Mouse (Mus musculus): ENCODE data around the gene AU015836. TPM values are rescaled to one million over a fixed set of nuclear protein-coding genes. Genes with fewer than 3 reads are reported as not detected.
"Not testable (repeated sequence)": the region's sequence is repeated elsewhere in the genome, so short reads cannot be mapped to it uniquely, and the experiment has no call there.

AU015836 gene
- polyA plus RNA-seq, 1 experiment: not detected

- TF ChIP-seq CTCF (IDR thresholded peaks at IDR 0.05; ENCODE audit: extremely low read depth, insufficient read depth, insufficient read length, insufficient replicate concordance): no peak
- no peak for TF ChIP-seq POLR2A (IDR thresholded peaks at IDR 0.05; ENCODE audit: low read depth, low read length)
- no peak for DNase-seq (ENCODE audit: low read depth in 1 of 2, low spot score in 2 of 2)
- H3K4me3 ChIP-seq (ENCODE audit: extremely low read depth, insufficient read depth, insufficient read length): no peak overlapping the region
- 90% methylated on average over 26 of the region's 26 CpGs for WGBS
- H3K4me1 ChIP-seq (ENCODE audit: control insufficient read depth, insufficient read depth, insufficient read length): no peaks in the 10 kb centered on the region
- no peak overlapping the region for H3K27ac ChIP-seq (ENCODE audit: insufficient read depth, low read length)
- no peaks in the 10 kb centered on the region for H3K27me3 ChIP-seq (ENCODE audit: control insufficient read depth, insufficient read depth, low read length)
- H3K36me3 ChIP-seq (ENCODE audit: control insufficient read depth, insufficient read depth, low read length): no peaks in the 10 kb centered on the region
Measured at GRCm38 (mm10) chrX:93980341-93980740, 11.9 kb downstream of the AU015836 start.

GRCm38 (mm10) chrX:93982193-93982592 is 13.7 kb downstream of the AU015836 start:
- Histone ChIP-seq H3K27me3 (ENCODE audit: control insufficient read depth, insufficient read depth, low read length) (no peaks in the 10 kb centered on the region), H3K4me1 (ENCODE audit: control insufficient read depth, insufficient read depth, insufficient read length) (no peaks in the 10 kb centered on the region), H3K4me3 (ENCODE audit: extremely low read depth, insufficient read depth, insufficient read length) (no peak overlapping the region), H3K36me3 (ENCODE audit: control insufficient read depth, insufficient read depth, low read length) (no peaks in the 10 kb centered on the region), H3K27ac (ENCODE audit: insufficient read depth, low read length) (no peak overlapping the region)
- no peak for TF ChIP-seq POLR2A (IDR thresholded peaks at IDR 0.05; ENCODE audit: low read depth, low read length)
- no peak for DNase-seq (ENCODE audit: low read depth in 1 of 2, low spot score in 2 of 2)
- WGBS: 79% methylated on average over 3 of the region's 3 CpGs

DNA sequence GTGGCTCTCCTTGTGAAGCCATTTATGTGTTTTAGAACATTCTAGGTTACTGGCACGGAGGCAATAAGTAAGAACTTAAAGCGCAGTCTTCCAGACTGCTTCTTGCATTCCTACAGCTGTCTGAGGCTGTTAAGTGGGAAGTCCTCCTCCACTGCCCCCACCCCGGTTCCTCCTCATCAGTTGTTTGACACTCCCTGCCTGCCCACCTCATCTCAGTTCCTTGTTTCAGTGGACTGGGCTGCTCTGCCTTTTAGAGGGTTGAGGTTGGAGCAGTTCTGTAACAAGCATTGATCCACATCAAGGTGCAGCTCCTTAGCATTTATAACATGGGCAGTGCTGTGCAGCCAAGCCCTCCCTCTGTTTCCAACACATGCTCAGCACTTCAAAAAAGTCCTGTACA is 16.6 kb downstream of the AU015836 start:
- not testable (repeated sequence) for H3K4me3 ChIP-seq (ENCODE audit: extremely low read depth, insufficient read depth, insufficient read length); H3K4me1 ChIP-seq (ENCODE audit: control insufficient read depth, insufficient read depth, insufficient read length); DNase-seq (ENCODE audit: low read depth in 1 of 2, low spot score in 2 of 2); H3K27me3 ChIP-seq (ENCODE audit: control insufficient read depth, insufficient read depth, low read length); H3K36me3 ChIP-seq (ENCODE audit: control insufficient read depth, insufficient read depth, low read length); H3K27ac ChIP-seq (ENCODE audit: insufficient read depth, low read length)
- 43% methylated on average over 3 of the region's 3 CpGs for WGBS

GRCm38 (mm10) chrX:94006991-94007390 is 38.5 kb downstream of the AU015836 start:
- TF ChIP-seq POLR2A (IDR thresholded peaks at IDR 0.05; ENCODE audit: low read depth, low read length): no peak
- TF ChIP-seq CTCF (IDR thresholded peaks at IDR 0.05; ENCODE audit: extremely low read depth, insufficient read depth, insufficient read length, insufficient replicate concordance): no peak
- WGBS: 77% methylated on average over 3 of the region's 3 CpGs
- H3K27me3 ChIP-seq (ENCODE audit: control insufficient read depth, insufficient read depth, low read length): no peaks in the 10 kb centered on the region
- no peak overlapping the region for H3K27ac ChIP-seq (ENCODE audit: insufficient read depth, low read length)
- no peak for DNase-seq (ENCODE audit: low read depth in 1 of 2, low spot score in 2 of 2)
- no peaks in the 10 kb centered on the region for H3K4me1 ChIP-seq (ENCODE audit: control insufficient read depth, insufficient read depth, insufficient read length)
- no peak overlapping the region for H3K4me3 ChIP-seq (ENCODE audit: extremely low read depth, insufficient read depth, insufficient read length)
- no peaks in the 10 kb centered on the region for H3K36me3 ChIP-seq (ENCODE audit: control insufficient read depth, insufficient read depth, low read length)

DNA sequence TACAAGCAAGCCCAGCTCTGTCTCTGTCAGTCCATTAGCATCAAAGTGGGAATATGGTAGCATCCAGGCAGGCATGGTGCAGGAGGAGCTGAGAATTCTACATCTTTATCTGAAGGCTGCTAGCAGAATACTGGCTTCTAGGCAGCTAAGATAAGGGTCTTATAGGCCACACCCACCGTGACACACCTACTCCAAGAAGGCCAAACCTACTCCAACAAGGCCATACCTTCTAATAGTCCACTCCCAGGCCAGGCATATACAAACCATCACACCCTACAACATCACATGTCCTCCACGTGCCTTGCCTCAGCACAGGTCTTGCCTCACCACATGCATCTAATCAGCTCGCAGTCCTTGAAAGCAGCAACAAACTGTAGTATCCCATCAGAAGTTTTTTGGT is 41.0 kb downstream of the AU015836 start:
- H3K36me3 ChIP-seq (ENCODE audit: control insufficient read depth, insufficient read depth, low read length): no peaks in the 10 kb centered on the region
- no peak overlapping the region for H3K27ac ChIP-seq (ENCODE audit: insufficient read depth, low read length)
- no peaks in the 10 kb centered on the region for H3K4me1 ChIP-seq (ENCODE audit: control insufficient read depth, insufficient read depth, insufficient read length)
- no peak overlapping the region for H3K4me3 ChIP-seq (ENCODE audit: extremely low read depth, insufficient read depth, insufficient read length)
- H3K27me3 ChIP-seq (ENCODE audit: control insufficient read depth, insufficient read depth, low read length): no peaks in the 10 kb centered on the region
- 82% methylated on average over 3 of the region's 3 CpGs for WGBS
- no peak for TF ChIP-seq CTCF (IDR thresholded peaks at IDR 0.05; ENCODE audit: extremely low read depth, insufficient read depth, insufficient read length, insufficient replicate concordance)
- TF ChIP-seq POLR2A (IDR thresholded peaks at IDR 0.05; ENCODE audit: low read depth, low read length): no peak
- no peak for DNase-seq (ENCODE audit: low read depth in 1 of 2, low spot score in 2 of 2)

GRCm38 (mm10) chrX:94011656-94012173 is 43.3 kb downstream of the AU015836 start:
- TF ChIP-seq CTCF (IDR thresholded peaks at IDR 0.05; ENCODE audit: extremely low read depth, insufficient read depth, insufficient read length, insufficient replicate concordance) (no peak), POLR2A (IDR thresholded peaks at IDR 0.05; ENCODE audit: low read depth, low read length) (no peak)
- Histone ChIP-seq H3K4me1 (ENCODE audit: control insufficient read depth, insufficient read depth, insufficient read length) (no peaks in the 10 kb centered on the region), H3K36me3 (ENCODE audit: control insufficient read depth, insufficient read depth, low read length) (no peaks in the 10 kb centered on the region), H3K27ac (ENCODE audit: insufficient read depth, low read length) (no peak overlapping the region), H3K27me3 (ENCODE audit: control insufficient read depth, insufficient read depth, low read length) (no peaks in the 10 kb centered on the region), H3K4me3 (ENCODE audit: extremely low read depth, insufficient read depth, insufficient read length) (no peak overlapping the region)
- DNase-seq (ENCODE audit: low read depth in 1 of 2, low spot score in 2 of 2): no peak
- 91% methylated on average over 7 of the region's 7 CpGs for WGBS

DNA sequence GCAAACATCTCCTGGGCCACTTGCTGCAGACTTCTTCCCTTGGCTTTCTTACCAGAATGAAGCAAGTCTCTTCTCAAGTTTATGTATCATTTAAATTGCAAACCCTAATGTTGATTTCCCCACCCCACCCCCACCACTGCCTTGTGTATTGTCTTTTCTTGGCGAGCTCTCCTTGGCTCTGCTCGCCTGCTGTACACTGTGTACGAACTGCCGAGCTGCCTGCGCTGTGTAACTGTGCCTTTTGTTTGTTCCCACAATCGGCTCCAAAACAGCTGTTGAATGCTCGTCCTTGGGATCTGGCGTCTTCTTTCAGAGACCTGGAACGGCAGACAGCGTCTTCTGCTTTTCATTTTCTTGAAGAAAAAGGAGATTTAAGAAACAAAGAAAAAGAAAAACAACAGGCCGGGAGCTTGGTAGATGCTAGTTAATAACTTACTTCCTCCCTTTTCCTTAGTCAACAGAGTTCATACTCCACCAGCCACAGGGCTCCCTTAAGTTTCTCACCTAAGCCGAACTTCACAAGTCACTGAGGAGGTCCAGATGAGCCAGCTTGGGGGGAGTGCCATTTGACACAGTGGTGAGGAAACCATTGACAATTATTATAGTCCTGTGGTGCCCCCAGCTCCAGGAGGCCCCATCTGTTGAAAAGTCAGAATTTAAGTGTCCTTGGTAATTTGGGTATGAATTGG is 44.2 kb downstream of the AU015836 start:
- TF ChIP-seq CTCF (IDR thresholded peaks at IDR 0.05; ENCODE audit: extremely low read depth, insufficient read depth, insufficient read length, insufficient replicate concordance) (no peak), POLR2A (IDR thresholded peaks at IDR 0.05; ENCODE audit: low read depth, low read length) (no peak)
- Histone ChIP-seq H3K36me3 (ENCODE audit: control insufficient read depth, insufficient read depth, low read length) (no peaks in the 10 kb centered on the region), H3K4me3 (ENCODE audit: extremely low read depth, insufficient read depth, insufficient read length) (no peak overlapping the region), H3K27me3 (ENCODE audit: control insufficient read depth, insufficient read depth, low read length) (no peaks in the 10 kb centered on the region), H3K4me1 (ENCODE audit: control insufficient read depth, insufficient read depth, insufficient read length) (no peaks in the 10 kb centered on the region), H3K27ac (ENCODE audit: insufficient read depth, low read length) (no peak overlapping the region)
- 78% methylated on average over 12 of the region's 12 CpGs for WGBS
- DNase-seq (ENCODE audit: low read depth in 1 of 2, low spot score in 2 of 2): no peak

All from spleen, adult 2 months (tissue).